Mouse (Mus musculus): ENCODE results near the gene 9930111J21Rik2.
"Not testable (repeated sequence)": the region's sequence is repeated elsewhere in the genome, so short reads cannot be mapped to it uniquely, and the experiment has no call there.

- TF ChIP-seq CTCF (conservative IDR thresholded peaks at IDR 0.05; ENCODE audit: low read length); NANOG (IDR thresholded peaks at IDR 0.05; ENCODE audit: borderline replicate concordance, low read length); POU5F1 (IDR thresholded peaks at IDR 0.05; ENCODE audit: borderline replicate concordance, low read length): not testable (repeated sequence)
Observed at GRCm38 (mm10) chr11:49000411-49000810, 50.6 kb downstream of the 9930111J21Rik2 start.
